Mouse (Mus musculus) frontal cortex, postnatal 14 days (tissue): ENCODE data around the gene Mogat2.
A peak's percentile ranks its signal among the peaks of the same experiment; 100 is the strongest.

Experiments used
- DNase-seq, 2 experiments: peaks; one replicate each; pipeline ENCODE4 v3.0.0; 2022; ENCODE audit warnings: low spot score in 2 of 2

Mogat2 gene

GRCm38 (mm10) chr7:99235657-99236056 is 2.8 kb downstream of the Mogat2 start:
- no peak for DNase-seq

GRCm38 (mm10) chr7:99234916-99235315 is 3.5 kb downstream of the Mogat2 start:
- DNase-seq, result no peak

- DNase-seq, result no peak
These were observed 5.8 kb downstream of the Mogat2 start for GRCm38 (mm10) chr7:99232571-99232970.

GRCm38 (mm10) chr7:99230061-99230747 is 8.2 kb downstream of the Mogat2 start:
- no peak for DNase-seq

- no peak for DNase-seq
These were observed 9.0 kb downstream of the Mogat2 start for GRCm38 (mm10) chr7:99229411-99229810.

- no peak for DNase-seq
These were observed 9.6 kb downstream of the Mogat2 start for GRCm38 (mm10) chr7:99228825-99229224.

- DNase-seq, result no peak
These were observed 11.2 kb downstream of the Mogat2 start for GRCm38 (mm10) chr7:99227267-99227666.

- no peak for DNase-seq
These were observed 11.8 kb downstream of the Mogat2 start for GRCm38 (mm10) chr7:99226662-99227061.

- no peak for DNase-seq
These were observed 13.0 kb downstream of the Mogat2 start for GRCm38 (mm10) chr7:99225421-99225820.

- DNase-seq, result no peak
These were observed 13.7 kb downstream of the Mogat2 start for GRCm38 (mm10) chr7:99224648-99225190.

GRCm38 (mm10) chr7:99224225-99224624 is 14.2 kb downstream of the Mogat2 start:
- no peak for DNase-seq

- DNase-seq, result peak in 1 of 2 experiments; percentile 47
These were observed 20.9 kb downstream of the Mogat2 start for GRCm38 (mm10) chr7:99217338-99218074.

- no peak for DNase-seq
These were observed 23.0 kb downstream of the Mogat2 start for GRCm38 (mm10) chr7:99215347-99215855.

GRCm38 (mm10) chr7:99214621-99215185 is 23.7 kb downstream of the Mogat2 start:
- no peak for DNase-seq

- DNase-seq, result no peak
These were observed 24.7 kb downstream of the Mogat2 start for GRCm38 (mm10) chr7:99213686-99214085.

- no peak for DNase-seq
These were observed 25.4 kb downstream of the Mogat2 start for GRCm38 (mm10) chr7:99213056-99213455.

GRCm38 (mm10) chr7:99208704-99209103 is 29.7 kb downstream of the Mogat2 start:
- no peak for DNase-seq

GRCm38 (mm10) chr7:99206364-99206763 is 32.1 kb downstream of the Mogat2 start:
- DNase-seq, result no peak

GRCm38 (mm10) chr7:99202163-99202562 is 36.3 kb downstream of the Mogat2 start:
- no peak for DNase-seq

GRCm38 (mm10) chr7:99200290-99200689 is 38.1 kb downstream of the Mogat2 start:
- DNase-seq, result no peak

GRCm38 (mm10) chr7:99199451-99200175 is 38.8 kb downstream of the Mogat2 start:
- DNase-seq, result no peak

- DNase-seq, result no peak
These were observed 39.6 kb downstream of the Mogat2 start for GRCm38 (mm10) chr7:99198811-99199210.
